Mouse (Mus musculus) right cerebral cortex, adult 18-20 months (tissue): ENCODE data around the gene Gm20431.
"Not testable (repeated sequence)": the region's sequence is repeated elsewhere in the genome, so short reads cannot be mapped to it uniquely, and the experiment has no call there.

Experiments used
- DNase-seq: peaks from one replicate; pipeline ENCODE4 v3.0.0; 2022; ENCODE audit warnings: mixed read lengths

Gene Gm20431

GRCm38 (mm10) chr2:167659177-167659846 is 2.0 kb downstream of the Gm20431 start:
- no peak for DNase-seq

DNA sequence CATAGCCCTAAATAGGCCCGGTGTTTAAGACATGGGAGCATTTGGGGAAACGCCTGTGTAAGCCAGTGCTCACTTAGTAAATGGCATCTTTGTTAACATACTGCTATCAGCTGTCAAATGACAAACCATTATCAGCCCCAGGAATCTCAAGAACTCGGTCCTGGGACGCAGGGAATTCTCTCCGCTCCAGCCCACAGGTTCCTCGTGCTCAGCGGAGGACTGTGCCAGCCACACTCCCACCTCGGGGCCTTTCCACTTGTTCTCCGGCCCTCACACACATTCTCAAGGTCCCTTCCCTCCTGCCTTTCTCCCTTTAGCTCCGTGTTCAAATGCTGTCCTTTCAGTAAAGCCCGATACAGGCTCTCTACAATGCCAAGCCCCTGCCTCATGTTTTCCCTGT is 2.6 kb downstream of the Gm20431 start:
- no peak for DNase-seq

DNA sequence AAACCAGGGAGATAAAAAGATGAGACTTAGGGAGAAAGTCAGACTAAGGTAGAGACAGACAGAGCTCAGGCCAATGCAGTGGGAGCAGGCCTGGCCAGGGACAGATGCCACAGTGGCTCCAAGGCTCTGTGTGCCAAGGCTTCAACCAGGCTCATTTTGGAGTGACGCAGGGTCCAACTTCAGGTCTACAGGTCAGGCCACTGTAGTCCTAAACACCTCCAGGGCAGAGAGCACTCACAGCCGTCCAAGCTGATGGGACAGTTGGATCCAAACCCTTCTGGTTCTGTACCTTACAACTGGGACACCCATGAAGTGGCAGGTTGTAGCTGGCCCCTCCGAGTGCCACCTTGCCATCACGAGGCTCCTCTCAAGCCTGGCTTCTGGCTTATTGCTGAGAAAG is 3.3 kb downstream of the Gm20431 start:
- no peak for DNase-seq

- no peak for DNase-seq
These were observed 4.4 kb downstream of the Gm20431 start for GRCm38 (mm10) chr2:167656629-167657478.

- DNase-seq, result no peak
These were observed 6.2 kb downstream of the Gm20431 start for GRCm38 (mm10) chr2:167654911-167655600.

DNA sequence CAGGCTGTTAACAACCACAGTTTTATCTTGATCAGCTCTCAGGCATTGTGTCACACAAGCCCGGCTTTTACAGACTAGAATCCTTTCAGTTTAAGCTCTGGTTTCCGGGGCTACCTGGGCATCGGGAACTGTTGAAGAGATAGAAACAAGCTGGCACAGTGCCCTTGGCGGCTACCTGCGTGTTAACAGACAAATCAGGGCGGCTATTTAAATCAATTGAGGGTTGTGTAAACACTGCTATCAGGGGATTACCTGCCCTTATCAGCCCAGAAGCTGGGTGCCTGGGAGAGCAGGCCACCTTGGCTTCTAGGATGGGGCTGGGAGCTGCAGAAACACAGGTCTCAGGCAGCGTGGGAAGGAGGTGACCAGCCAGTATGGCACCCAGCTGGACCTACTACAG is 8.6 kb downstream of the Gm20431 start:
- no peak for DNase-seq

DNA sequence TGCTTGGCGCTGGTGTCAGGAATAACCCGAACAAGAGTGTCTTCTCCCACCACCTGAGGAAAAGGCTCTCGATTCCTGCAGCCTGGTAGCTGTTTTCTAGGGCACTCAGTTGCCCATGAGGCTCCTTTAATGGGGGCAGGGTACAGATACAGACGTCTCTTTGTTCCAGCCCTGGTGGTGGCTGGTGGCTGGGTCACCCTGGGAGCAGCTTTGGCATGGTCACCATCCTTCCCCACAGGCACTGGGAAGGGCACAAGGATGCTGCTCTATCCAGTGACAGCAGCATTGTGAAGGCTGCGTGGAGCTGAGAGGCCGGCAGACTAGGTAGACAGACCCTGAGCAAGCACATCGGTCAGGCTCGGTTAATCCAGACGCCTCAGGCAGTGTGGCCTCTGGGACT is 9.7 kb downstream of the Gm20431 start:
- peak; percentile 52 for DNase-seq

- no peak for DNase-seq
These were observed 11.8 kb downstream of the Gm20431 start for GRCm38 (mm10) chr2:167649290-167650032.

GRCm38 (mm10) chr2:167646411-167646810 is 14.9 kb downstream of the Gm20431 start:
- no peak for DNase-seq

GRCm38 (mm10) chr2:167643356-167644052 is 17.8 kb downstream of the Gm20431 start:
- not testable (repeated sequence) for DNase-seq

GRCm38 (mm10) chr2:167642164-167642563 is 19.1 kb downstream of the Gm20431 start:
- no peak for DNase-seq

DNA sequence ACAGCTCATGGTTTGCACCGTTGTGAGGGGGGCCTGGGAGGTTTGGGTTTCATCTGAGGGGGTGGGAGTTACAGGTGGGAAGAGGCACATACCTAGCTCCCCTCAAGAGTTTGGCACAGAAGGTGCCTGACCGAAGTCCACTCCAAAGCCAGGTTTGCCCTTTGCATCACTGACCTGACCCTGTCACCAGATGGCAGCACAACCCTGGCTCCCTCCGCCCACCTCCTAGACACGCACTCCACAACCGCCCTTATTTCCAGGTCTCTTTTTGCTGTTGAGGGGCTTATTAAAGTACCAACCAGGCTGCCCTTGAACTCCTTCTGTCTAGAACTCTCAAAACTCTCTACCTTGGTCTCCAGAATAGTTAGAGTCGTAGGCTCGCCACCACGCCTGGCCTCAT is 20.0 kb downstream of the Gm20431 start:
- no peak for DNase-seq

GRCm38 (mm10) chr2:167640279-167640678 is 21.0 kb downstream of the Gm20431 start:
- no peak for DNase-seq

DNA sequence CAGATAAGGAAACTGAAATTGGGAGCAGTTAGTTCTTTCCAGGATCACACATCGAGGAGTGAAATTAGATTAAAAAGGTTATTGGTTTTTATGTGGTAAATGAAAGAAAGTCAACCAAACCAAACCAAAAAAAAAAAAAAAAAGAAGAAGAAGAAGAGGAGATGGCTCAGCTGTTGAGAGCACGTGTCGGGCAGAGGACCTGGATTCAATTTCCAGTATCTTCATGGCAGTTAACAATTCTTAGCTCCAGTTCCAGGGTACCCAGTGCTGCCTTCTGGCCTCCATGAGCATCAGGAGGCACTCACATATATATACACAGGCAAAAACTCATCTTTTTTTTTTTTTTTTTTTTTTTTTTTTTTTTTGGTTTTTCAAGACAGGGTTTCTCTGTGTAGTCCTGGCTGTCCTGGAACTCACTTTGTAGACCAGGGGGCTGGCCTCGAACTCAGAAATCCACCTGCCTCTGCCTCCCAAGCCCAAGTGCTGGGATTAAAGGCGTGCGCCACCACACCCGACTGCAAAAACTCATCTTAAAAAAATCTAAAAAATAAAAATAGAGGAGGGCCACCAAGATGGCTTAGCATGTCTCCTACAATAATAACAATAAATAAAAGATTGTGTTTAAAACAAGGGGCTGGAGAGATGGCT is 26.3 kb downstream of the Gm20431 start:
- DNase-seq, result no peak

DNA sequence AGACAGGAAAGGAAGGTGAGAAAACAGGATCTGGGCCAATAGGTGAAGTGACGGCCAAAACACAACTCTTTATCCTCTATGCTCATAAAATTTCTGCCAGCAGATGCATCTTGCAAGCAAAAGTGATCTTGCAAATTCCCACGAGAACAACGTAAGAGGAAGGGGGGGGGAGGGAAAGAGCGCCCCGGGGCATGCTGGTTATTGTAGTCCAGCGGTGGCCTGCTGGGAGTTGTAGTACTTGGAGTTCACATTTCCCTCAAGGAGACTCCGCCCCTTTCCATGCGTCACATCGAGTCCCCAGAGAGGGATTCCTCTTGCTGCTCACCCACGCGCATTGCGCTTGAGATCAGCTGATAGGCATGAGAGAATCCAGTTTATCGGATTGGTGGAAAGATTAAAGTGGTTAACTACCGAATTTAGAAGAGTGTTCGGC is 26.9 kb downstream of the Gm20431 start:
- peak; percentile 98 for DNase-seq

- no peak for DNase-seq
These were observed 27.8 kb downstream of the Gm20431 start for GRCm38 (mm10) chr2:167633537-167633872.

GRCm38 (mm10) chr2:167632731-167633536 is 28.4 kb downstream of the Gm20431 start:
- DNase-seq, result no peak

GRCm38 (mm10) chr2:167631591-167632448 is 29.5 kb downstream of the Gm20431 start, which contains the start of gene Ube2v1:
TSS of gene Ube2v1 (minus strand) at chr2:167632095.
- DNase-seq, result peak; percentile 97

DNA sequence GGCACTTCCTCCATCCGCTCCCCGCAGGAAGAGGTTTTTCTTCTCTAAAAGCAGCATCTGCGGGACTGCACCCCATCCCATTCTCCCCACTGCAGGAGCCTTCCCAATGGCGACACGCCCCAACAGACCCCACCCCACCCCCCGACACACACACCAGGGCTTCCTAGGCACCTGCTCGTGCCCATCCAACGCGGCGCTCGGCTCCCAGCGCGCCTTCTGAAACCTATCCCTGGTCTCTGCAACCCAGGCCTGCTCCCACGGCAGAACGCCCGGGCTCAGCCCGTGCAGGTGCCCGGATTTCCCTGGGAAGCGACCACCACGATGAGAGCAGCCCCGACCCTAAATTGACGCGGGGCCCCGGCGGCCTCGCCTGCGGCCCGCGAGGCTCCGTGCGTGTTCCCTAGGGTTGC is 30.1 kb downstream of the Gm20431 start:
- no peak for DNase-seq

DNA sequence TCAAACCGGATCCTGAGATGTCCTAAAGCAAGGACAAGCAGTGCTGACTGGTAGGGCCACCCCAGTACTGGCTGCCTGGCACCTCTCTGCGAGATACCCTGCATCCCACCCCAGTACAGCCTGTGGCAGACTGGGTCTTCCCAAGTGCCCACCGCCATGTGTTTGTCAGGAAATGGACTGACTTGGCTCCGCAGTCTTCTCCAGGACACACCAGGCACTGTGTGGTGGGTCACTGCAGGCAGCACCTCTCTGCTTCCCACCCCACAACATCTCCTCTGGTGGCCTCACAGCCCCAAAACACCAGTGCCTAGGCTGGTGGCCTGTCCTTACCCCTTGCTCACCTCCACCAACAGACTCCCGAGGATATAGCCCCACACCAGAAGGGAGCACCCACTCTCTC is 30.9 kb downstream of the Gm20431 start:
- no peak for DNase-seq
